Mouse (Mus musculus) limb, embryonic 12.5 days (tissue): ENCODE data around the gene Fgfr2. TPM values are rescaled to one million over a fixed set of nuclear protein-coding genes. Genes with fewer than 3 reads are reported as not detected.

Source experiments
- ATAC-seq: fragments of 200-750 bp; cut with Nextera tagmentation; 2 replicates; pipeline ENCODE4 v1.8.0; 2017; ENCODE audit warnings: low read depth, moderate TSS enrichment; ENCODE audit not compliant: insufficient number of reproducible peaks, insufficient read depth, low FRiP score, low TSS enrichment
- H3K27ac ChIP-seq: fragments of 300-500 bp; sonication (generic); 2 replicates; pipeline ENCODE4 v1.5.1; 2016; ENCODE audit warnings: mild to moderate bottlenecking, moderate library complexity
- H3K27me3 ChIP-seq: fragments of 300-500 bp; sonication (generic); 2 replicates; pipeline ENCODE4 v1.6.1; 2016; ENCODE audit warnings: mild to moderate bottlenecking, moderate library complexity
- H3K36me3 ChIP-seq: fragments of 300-500 bp; sonication (generic); 2 replicates; pipeline ENCODE4 v1.6.1; 2016; ENCODE audit warnings: mild to moderate bottlenecking, moderate library complexity
- H3K4me1 ChIP-seq: fragments of 300-500 bp; sonication (generic); replicated peaks from 2 replicates; pipeline ENCODE4 v1.6.1; 2016
- H3K4me2 ChIP-seq: fragments of 300-500 bp; sonication (generic); 2 replicates; pipeline ENCODE4 v1.6.1; 2016; ENCODE audit warnings: mild to moderate bottlenecking, moderate library complexity
- H3K4me3 ChIP-seq: fragments of 300-500 bp; sonication (generic); replicated peaks from 2 replicates; pipeline ENCODE4 v1.5.1; 2016; ENCODE audit warnings: mild to moderate bottlenecking
- H3K9ac ChIP-seq: fragments of 300-500 bp; sonication (generic); replicated peaks from 2 replicates; pipeline ENCODE4 v1.6.1; 2016; ENCODE audit warnings: mild to moderate bottlenecking, moderate library complexity
- H3K9me3 ChIP-seq: fragments of 300-500 bp; sonication (generic); 2 replicates; pipeline ENCODE4 v1.6.1; 2016; ENCODE audit warnings: mild to moderate bottlenecking, moderate library complexity
- WGBS: fragments of 180-500 bp; shearing (Covaris S2); methylation state at CpG from one replicate; pipeline ENCODE4 v1.1.7; 2016; 5-methylcytosine and 5-hydroxymethylcytosine counted together
- polyA plus RNA-seq: library from polyadenylated mRNA; unstranded; fragments of >200 nt; fragmentation: Nextera tagmentation; extraction: Ambion mirVana; gene quantifications from 2 replicates; pipeline ENCODE4 v1.2.1, GENCODE M21; 2016

Fgfr2 gene
- polyA plus RNA-seq, 1 experiment from 2014 or later, result 112 TPM

DNA sequence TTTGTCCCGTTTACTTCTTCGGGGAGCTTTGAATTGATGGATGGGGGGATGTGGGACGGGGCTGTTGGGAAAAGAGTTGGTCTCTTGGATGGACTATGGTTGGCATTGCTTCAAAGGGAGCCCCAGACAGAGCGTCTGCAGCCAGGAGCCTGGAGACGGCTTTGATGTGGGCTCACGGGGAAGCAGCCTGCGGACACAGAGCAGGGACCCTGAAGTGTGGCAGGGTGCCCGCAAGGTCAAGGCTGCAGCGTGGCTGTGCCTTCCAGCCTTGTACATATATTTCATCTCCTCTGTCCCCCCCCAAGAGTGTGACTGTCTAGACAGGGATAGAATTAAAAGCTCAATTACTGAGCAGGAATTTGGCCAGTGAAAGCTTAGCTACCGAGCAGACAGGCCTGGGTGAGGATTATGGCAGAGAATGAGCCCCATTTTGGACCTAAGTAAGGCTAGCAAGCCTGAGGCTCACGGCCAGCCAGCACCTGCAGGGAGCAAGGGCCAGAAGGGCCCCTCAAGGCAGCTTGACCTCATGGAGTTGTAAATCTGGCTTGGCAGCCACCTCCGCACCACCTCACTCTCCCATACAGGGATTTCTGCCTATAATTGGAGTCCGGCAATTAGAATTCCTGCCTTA, 2146.7 kb downstream of the Fgfr2 start:
- Histone ChIP-seq H3K27ac (peak overlapping the region; percentile 60), H3K9me3 (no peaks in the 10 kb centered on the region), H3K4me2 (no peak overlapping the region), H3K4me1 (peaks cover 24% of the 10 kb centered on the region), H3K9ac (no peak overlapping the region), H3K27me3 (no peaks in the 10 kb centered on the region), H3K36me3 (no peaks in the 10 kb centered on the region), H3K4me3 (no peak overlapping the region)
- ATAC-seq, result 0 out of 2 replicates have a peak, but pooled peaks have one; percentile 43
- whole genome bisulfite sequencing, result 6% methylated on average over 13 of the region's 13 CpGs

DNA sequence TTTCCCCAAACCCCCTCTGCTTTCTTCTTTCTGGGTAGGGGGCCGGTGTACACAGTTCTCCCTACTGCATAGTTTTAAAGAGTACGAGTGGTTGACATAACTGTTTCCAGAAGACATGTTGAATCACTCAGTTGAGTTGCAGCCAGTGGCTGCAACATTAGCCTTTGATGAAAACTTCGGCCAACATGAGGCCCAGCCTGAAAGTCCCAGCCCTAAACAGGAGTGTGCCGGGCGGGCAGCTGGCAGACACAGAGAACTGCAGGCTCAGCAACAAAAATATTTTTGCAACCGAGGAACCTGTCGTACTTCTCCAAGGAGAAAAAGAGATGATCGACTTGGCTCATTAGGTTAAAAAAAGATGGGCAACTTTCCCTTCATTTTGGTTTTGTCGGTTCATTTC, 2150.4 kb downstream of the Fgfr2 start:
- H3K4me2 ChIP-seq, result no peak overlapping the region
- H3K27ac ChIP-seq, result no peak overlapping the region
- H3K36me3 ChIP-seq, result no peaks in the 10 kb centered on the region
- H3K27me3 ChIP-seq, result no peaks in the 10 kb centered on the region
- WGBS, result 73% methylated on average over 9 of the region's 9 CpGs
- ATAC-seq, result no peak
- no peak overlapping the region for H3K4me3 ChIP-seq
- no peaks in the 10 kb centered on the region for H3K9me3 ChIP-seq
- no peak overlapping the region for H3K9ac ChIP-seq
- H3K4me1 ChIP-seq, result peaks cover 34% of the 10 kb centered on the region

GRCm38 (mm10) chr7:130969507-130969906, 2153.6 kb downstream of the Fgfr2 start:
- no peak for ATAC-seq
- peaks cover 42% of the 10 kb centered on the region for H3K4me1 ChIP-seq
- no peaks in the 10 kb centered on the region for H3K27me3 ChIP-seq

DNA sequence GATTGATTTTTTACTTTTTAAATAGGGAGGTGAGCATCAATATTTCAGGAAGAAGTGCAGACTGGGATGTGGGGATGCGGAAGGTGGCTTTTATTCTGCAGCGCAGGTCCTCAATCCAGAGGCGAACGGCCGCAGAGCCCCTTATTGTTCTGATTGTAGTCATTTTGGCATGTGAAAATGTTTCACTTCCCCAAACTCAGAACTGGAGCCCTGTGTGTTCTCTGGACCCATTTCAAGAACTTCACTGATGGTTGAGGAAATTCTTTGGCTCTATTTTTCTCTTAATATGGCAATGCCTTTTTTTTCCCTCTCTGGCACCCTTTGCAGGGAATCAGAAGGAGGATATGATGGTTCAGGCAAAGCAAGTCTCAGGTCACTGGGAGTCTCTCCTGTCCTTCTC, 2154.1 kb downstream of the Fgfr2 start:
- 94% methylated on average over 5 of the region's 5 CpGs for WGBS
- H3K36me3 ChIP-seq, result no peaks in the 10 kb centered on the region

More at GRCm38 (mm10) chr7:130969507-130969906, 2153.6 kb downstream of the Fgfr2 start:
- H3K4me2 ChIP-seq, result no peak overlapping the region
- H3K9ac ChIP-seq, result no peak overlapping the region
- 39% methylated on average over 3 of the region's 3 CpGs for WGBS
- no peak overlapping the region for H3K27ac ChIP-seq
- H3K4me3 ChIP-seq, result no peak overlapping the region
- H3K9me3 ChIP-seq, result no peaks in the 10 kb centered on the region
- no peaks in the 10 kb centered on the region for H3K36me3 ChIP-seq

DNA sequence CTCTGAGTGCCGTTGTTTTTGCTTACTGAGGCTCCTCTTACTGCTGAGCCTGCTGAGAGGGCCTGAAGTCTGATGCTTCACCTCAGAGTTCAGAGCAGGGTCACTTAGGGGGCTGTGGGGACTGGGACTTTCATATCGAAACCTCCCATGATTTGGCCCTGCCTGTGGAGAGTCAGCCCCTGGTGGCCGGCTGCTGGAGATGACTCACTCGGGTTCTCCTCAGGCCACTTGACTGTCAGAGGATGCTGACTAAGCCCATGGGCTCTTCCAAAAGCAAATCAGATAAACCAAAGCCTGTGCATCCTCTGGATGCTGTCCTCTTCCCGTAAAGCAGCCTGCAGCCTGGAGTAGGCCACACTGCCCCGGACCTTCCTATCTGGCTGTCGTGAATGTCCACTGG, 2154.6 kb downstream of the Fgfr2 start:
- H3K9ac ChIP-seq, result no peak overlapping the region
- no peaks in the 10 kb centered on the region for H3K9me3 ChIP-seq
- 57% methylated on average over 7 of the region's 7 CpGs for WGBS
- peaks cover 45% of the 10 kb centered on the region for H3K4me1 ChIP-seq
- no peaks in the 10 kb centered on the region for H3K27me3 ChIP-seq
- no peak overlapping the region for H3K4me3 ChIP-seq
- no peak for ATAC-seq
- no peaks in the 10 kb centered on the region for H3K36me3 ChIP-seq
- H3K4me2 ChIP-seq, result no peak overlapping the region
- H3K27ac ChIP-seq, result no peak overlapping the region

More for the DNA sequence above, 2154.1 kb downstream of the Fgfr2 start:
- Histone ChIP-seq H3K4me1 (peaks cover 45% of the 10 kb centered on the region), H3K27ac (no peak overlapping the region), H3K4me2 (no peak overlapping the region), H3K9ac (no peak overlapping the region), H3K9me3 (no peaks in the 10 kb centered on the region), H3K27me3 (no peaks in the 10 kb centered on the region), H3K4me3 (no peak overlapping the region)
- ATAC-seq, result no peak

GRCm38 (mm10) chr7:130967901-130968300, 2155.2 kb downstream of the Fgfr2 start:
- no peak for ATAC-seq
- Histone ChIP-seq H3K4me1 (peaks cover 45% of the 10 kb centered on the region), H3K36me3 (no peaks in the 10 kb centered on the region), H3K9ac (no peak overlapping the region), H3K9me3 (no peaks in the 10 kb centered on the region), H3K4me2 (no peak overlapping the region), H3K4me3 (no peak overlapping the region), H3K27ac (no peak overlapping the region), H3K27me3 (no peaks in the 10 kb centered on the region)
- WGBS, result 89% methylated on average over 6 of the region's 6 CpGs

- Histone ChIP-seq H3K27ac (peak overlapping the region; percentile 77; the same call in 1 of the 2 replicates), H3K36me3 (no peaks in the 10 kb centered on the region), H3K4me1 (peaks cover 45% of the 10 kb centered on the region), H3K9ac (no peak overlapping the region), H3K27me3 (no peaks in the 10 kb centered on the region), H3K4me3 (no peak overlapping the region), H3K9me3 (no peaks in the 10 kb centered on the region), H3K4me2 (no peak overlapping the region)
- ATAC-seq, result no peak
- WGBS, result 64% methylated on average over 6 of the region's 6 CpGs
Measured at GRCm38 (mm10) chr7:130966876-130967275, 2156.3 kb downstream of the Fgfr2 start.

- H3K27me3 ChIP-seq, result no peaks in the 10 kb centered on the region
- H3K4me2 ChIP-seq, result 0 out of 2 replicates have a peak overlapping the region, but pooled peaks have one; percentile 6
- H3K4me3 ChIP-seq, result no peak overlapping the region
- no peaks in the 10 kb centered on the region for H3K36me3 ChIP-seq
- peak; percentile 36; the same call in 1 of the 2 replicates for ATAC-seq
- no peak overlapping the region for H3K9ac ChIP-seq
- H3K4me1 ChIP-seq, result peaks cover 45% of the 10 kb centered on the region
- H3K27ac ChIP-seq, result peak overlapping the region; percentile 77
- 47% methylated on average over 5 of the region's 5 CpGs for WGBS
- no peaks in the 10 kb centered on the region for H3K9me3 ChIP-seq
Measured at GRCm38 (mm10) chr7:130966451-130966850, 2156.7 kb downstream of the Fgfr2 start.

DNA sequence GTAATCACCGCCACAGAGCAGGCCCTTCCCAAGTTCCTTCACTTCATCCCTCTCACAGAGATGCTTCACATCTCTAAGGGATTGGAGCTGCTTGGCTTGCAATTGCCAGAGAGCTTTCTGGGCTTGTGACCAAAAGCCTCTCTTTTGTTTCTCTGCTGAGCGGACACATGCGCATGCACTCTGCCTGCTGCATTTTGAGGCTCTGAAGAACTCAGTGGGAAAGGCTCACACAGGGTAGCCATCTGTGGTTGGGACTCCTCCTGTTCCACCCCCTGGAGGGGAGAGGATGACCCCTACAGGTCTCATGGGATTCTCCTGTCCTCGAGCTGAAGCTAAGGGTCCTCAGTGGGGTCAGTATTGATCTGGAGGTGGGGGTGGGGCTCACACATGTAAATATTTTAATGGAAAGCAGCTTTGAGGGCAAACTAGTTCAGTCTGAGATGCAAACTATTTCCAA, 2157.2 kb downstream of the Fgfr2 start:
- Histone ChIP-seq H3K9me3 (no peaks in the 10 kb centered on the region), H3K27me3 (no peaks in the 10 kb centered on the region), H3K36me3 (no peaks in the 10 kb centered on the region), H3K4me2 (0 out of 2 replicates have a peak overlapping the region, but pooled peaks have one; percentile 6), H3K4me3 (no peak overlapping the region), H3K4me1 (peaks cover 45% of the 10 kb centered on the region), H3K9ac (no peak overlapping the region), H3K27ac (peak overlapping the region; percentile 77)
- WGBS, result 65% methylated on average over 4 of the region's 4 CpGs
- no peak for ATAC-seq

DNA sequence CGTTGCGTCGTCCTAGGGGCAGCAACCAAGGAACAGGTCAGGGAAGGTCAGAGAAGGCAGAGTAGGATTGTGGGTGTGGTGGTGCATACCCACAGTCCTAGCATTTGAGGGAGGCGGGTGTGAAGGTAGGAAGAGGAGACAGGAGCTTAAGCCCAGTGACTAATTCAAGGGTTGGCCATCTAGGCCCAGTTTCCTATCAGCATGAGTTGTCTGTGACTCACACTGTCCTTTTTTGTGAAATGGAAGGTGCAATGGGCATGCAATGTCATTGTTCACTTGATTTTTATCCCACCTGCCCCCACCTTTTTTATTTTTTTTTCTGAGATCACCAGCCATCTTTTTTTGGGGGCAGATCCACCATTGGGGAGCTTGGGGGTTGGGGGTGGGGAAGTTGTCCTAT, 2157.8 kb downstream of the Fgfr2 start:
- Histone ChIP-seq H3K9ac (no peak overlapping the region), H3K27me3 (no peaks in the 10 kb centered on the region), H3K27ac (peak overlapping the region; percentile 77), H3K4me1 (peaks cover 45% of the 10 kb centered on the region), H3K4me2 (no peak overlapping the region), H3K36me3 (no peaks in the 10 kb centered on the region), H3K9me3 (no peaks in the 10 kb centered on the region), H3K4me3 (no peak overlapping the region)
- no peak for ATAC-seq
- 91% methylated on average over 4 of the region's 4 CpGs for whole genome bisulfite sequencing

DNA sequence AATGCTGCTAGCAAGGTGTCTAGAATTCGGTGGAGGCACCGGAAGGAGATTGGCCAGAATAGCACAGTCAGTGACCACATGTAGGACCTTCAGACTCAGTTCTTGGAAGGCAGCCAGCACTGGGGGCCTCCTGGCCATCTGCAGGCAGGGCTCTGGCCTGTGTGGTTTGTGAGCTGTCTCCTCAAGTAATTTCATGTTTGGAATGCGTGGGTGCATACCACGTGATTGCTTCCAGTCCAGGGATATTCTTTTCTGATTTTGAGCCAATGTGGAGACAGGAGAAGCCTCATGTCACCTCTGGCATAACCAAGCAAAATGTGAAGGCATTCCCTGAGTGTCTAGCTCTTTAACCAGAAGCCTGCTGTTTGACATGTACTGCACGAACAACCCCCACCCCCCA, 2158.5 kb downstream of the Fgfr2 start:
- Histone ChIP-seq H3K27me3 (no peaks in the 10 kb centered on the region), H3K36me3 (no peaks in the 10 kb centered on the region), H3K4me1 (peaks cover 48% of the 10 kb centered on the region), H3K4me2 (no peak overlapping the region), H3K9me3 (no peaks in the 10 kb centered on the region), H3K27ac (peak overlapping the region; percentile 77; the same call in 1 of the 2 replicates), H3K9ac (no peak overlapping the region), H3K4me3 (no peak overlapping the region)
- WGBS, result 40% methylated on average over 5 of the region's 5 CpGs
- no peak; the same call in 1 of the 2 replicates for ATAC-seq

DNA sequence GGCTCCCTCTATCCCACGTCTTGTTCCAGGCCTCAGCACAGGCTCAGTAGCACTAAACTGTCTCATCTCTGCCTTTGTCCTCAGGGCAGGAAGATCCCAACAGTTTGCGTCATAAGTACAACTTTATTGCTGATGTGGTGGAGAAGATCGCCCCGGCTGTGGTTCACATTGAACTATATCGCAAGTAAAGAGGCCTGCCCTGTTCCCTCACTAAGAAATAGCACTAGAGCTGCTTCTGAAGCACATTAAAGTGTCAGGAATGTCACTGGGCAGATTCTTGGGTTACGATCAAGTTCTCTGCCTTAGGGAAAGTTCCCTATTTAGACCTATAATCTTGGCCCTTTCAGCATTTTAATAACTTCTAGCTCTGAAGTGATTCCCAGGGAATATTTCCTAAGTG, 2161.7 kb downstream of the Fgfr2 start:
- ATAC-seq, result no peak
- no peak overlapping the region for H3K4me2 ChIP-seq
- no peaks in the 10 kb centered on the region for H3K36me3 ChIP-seq
- no peak overlapping the region for H3K9ac ChIP-seq
- H3K4me1 ChIP-seq, result peaks cover 31% of the 10 kb centered on the region
- H3K27ac ChIP-seq, result no peak overlapping the region
- H3K27me3 ChIP-seq, result no peaks in the 10 kb centered on the region
- 54% methylated on average over 6 of the region's 6 CpGs for WGBS
- no peaks in the 10 kb centered on the region for H3K9me3 ChIP-seq
- H3K4me3 ChIP-seq, result no peak overlapping the region
